Mouse (Mus musculus) limb, embryonic 14.5 days (tissue): Measurements from ENCODE around the gene Atf7. TPM values are rescaled to one million over a fixed set of nuclear protein-coding genes. Genes with fewer than 3 reads are reported as not detected.

Experiments
- ATAC-seq: fragments of 200-750 bp; cut with Nextera tagmentation; 2 replicates; pipeline ENCODE4 v1.8.0; 2017; ENCODE audit warnings: low read depth, moderate number of reproducible peaks, moderate TSS enrichment; ENCODE audit not compliant: low FRiP score
- DNase-seq: peaks from one replicate; pipeline ENCODE4 v3.0.0-alpha.2; 2015; ENCODE audit warnings: low spot score
- H3K27ac ChIP-seq: fragments of 300-500 bp; sonication (generic); replicated peaks from 2 replicates; pipeline ENCODE4 v1.5.1; 2014; ENCODE audit warnings: low read depth, mild to moderate bottlenecking, low read length, moderate library complexity, mixed read lengths
- H3K27me3 ChIP-seq: fragments of 300-500 bp; sonication (generic); 2 replicates; pipeline ENCODE4 v1.6.1; 2014; ENCODE audit warnings: low read length, mixed read lengths; ENCODE audit not compliant: control insufficient read depth, insufficient read depth
- H3K36me3 ChIP-seq: fragments of 300-500 bp; sonication (generic); 2 replicates; pipeline ENCODE4 v1.6.1; 2014; ENCODE audit warnings: mild to moderate bottlenecking, low read length, moderate library complexity, mixed read lengths; ENCODE audit not compliant: control insufficient read depth, insufficient read depth
- H3K4me1 ChIP-seq: fragments of 300-500 bp; sonication (generic); 2 replicates; pipeline ENCODE4 v1.6.1; 2014; ENCODE audit warnings: antibody characterized with exemption, low read length, mixed read lengths; ENCODE audit not compliant: control insufficient read depth, insufficient read depth
- H3K4me2 ChIP-seq: fragments of 300-500 bp; sonication (generic); replicated peaks from 2 replicates; pipeline ENCODE4 v1.6.1; 2014; ENCODE audit warnings: low read depth, mild to moderate bottlenecking, low read length, moderate library complexity; ENCODE audit not compliant: severe bottlenecking
- H3K4me3 ChIP-seq: fragments of 300-500 bp; sonication (generic); replicated peaks from 2 replicates; pipeline ENCODE4 v1.5.1; 2014; ENCODE audit warnings: low read length
- H3K9ac ChIP-seq: fragments of 300-500 bp; sonication (generic); 2 replicates; pipeline ENCODE4 v1.6.1; 2014; ENCODE audit warnings: mild to moderate bottlenecking, low read depth, low read length, moderate library complexity; ENCODE audit not compliant: severe bottlenecking
- H3K9me3 ChIP-seq: fragments of 300-500 bp; sonication (generic); 2 replicates; pipeline ENCODE4 v1.6.1; 2016; ENCODE audit warnings: low read length; ENCODE audit not compliant: control insufficient read depth
- POLR2A ChIP-seq: fragments of 200-500 bp; IDR thresholded peaks from 2 replicates; pipeline ENCODE4 v1.8.0; 2012; ENCODE audit warnings: inconsistent platforms, mild to moderate bottlenecking, moderate library complexity, borderline replicate concordance; ENCODE audit not compliant: insufficient read depth, insufficient read length; ENCODE audit errors: extremely low read depth
- WGBS: fragments of 180-500 bp; shearing (Covaris S2); extraction: QIAGEN DNeasy Blood & Tissue Kit; methylation state at CpG from one replicate; pipeline ENCODE4 v1.1.7; 2014; 5-methylcytosine and 5-hydroxymethylcytosine counted together
- polyA plus RNA-seq, 2 experiments: library from polyadenylated mRNA; depleted of rRNA in 1 of 2; stranded (reverse) in 1 of 2; unstranded in 1 of 2; fragments of >200 nt; fragmentation: Nextera tagmentation in 1 of 2; extraction: Ambion mirVana in 1 of 2; gene quantifications; 2 replicates each; pipeline versions ENCODE4 v1.2.1 to v1.2.3; 2012 to 2014

Gene Atf7
- polyA plus RNA-seq, 2 experiments, result 50.7 to 110 TPM

DNA sequence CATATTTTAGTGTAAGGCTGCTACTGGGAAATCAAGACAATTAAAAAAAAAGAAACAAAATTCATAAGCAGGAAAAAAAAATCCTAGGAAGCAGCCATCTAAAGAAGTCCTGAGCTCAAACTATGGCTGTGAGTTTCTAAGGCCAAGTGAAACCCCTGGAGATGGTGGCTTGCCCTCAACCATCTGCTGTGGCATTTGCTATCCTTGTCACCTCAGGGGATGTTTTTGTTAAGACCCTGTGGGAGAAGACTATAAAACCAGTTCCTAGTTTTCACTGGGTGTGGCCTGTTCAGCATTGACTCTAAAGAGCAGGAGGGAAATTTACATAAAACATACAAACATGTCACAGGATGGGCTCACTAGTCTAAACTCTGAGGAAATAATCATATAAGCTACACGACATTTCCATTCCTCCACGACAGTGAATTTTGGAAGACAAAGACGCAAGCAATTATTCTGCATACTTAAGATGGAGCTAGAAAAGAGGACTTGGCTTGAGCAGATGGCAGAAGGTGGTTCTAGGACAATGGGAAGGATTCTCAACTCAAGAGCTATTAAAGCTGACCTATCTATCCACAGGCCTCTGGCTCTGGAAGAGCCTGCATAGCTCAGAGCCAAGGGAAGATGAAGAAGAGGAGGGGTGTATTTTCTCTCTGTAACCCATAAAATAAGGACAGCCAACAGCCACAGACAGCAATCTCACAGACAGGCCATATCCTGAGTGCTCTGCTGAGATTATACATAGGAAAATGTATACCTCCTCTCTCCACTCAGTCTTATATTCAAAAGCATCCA lies 93.0 kb downstream of the Atf7 start:
- Histone ChIP-seq H3K9ac (no peak overlapping the region), H3K4me1 (no peaks in the 10 kb centered on the region), H3K27me3 (no peaks in the 10 kb centered on the region), H3K4me3 (no peak overlapping the region), H3K36me3 (peaks cover 89% of the 10 kb centered on the region), H3K27ac (no peak overlapping the region), H3K4me2 (no peak overlapping the region), H3K9me3 (no peaks in the 10 kb centered on the region)
- 88% methylated on average over 3 of the region's 3 CpGs for WGBS
- no peak for ATAC-seq
- no peak for DNase-seq
- TF ChIP-seq POLR2A, result no peak

DNA sequence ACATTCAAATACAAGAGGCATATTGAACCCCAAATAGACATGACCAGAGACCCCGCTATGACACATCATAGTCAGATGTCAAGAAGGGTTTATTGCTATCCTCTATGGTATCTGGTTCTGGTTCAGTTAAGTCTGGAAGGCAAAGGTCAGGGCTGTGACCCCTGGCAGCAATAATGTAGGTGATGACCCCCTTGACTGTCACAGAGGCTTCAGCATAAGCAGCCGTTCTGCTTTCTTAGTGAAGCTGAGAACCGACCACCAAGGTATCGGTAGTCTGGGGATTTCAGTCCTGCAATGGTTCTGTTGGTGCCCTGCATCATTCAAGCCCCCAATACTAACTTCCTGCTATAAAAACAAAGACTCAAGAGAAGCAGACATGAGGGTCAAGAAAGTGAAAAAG lies 93.7 kb downstream of the Atf7 start:
- ATAC-seq (no peak), DNase-seq (no peak)
- Histone ChIP-seq H3K27me3 (no peaks in the 10 kb centered on the region), H3K36me3 (peaks cover 85% of the 10 kb centered on the region), H3K27ac (no peak overlapping the region), H3K4me3 (no peak overlapping the region), H3K4me1 (no peaks in the 10 kb centered on the region), H3K9me3 (no peaks in the 10 kb centered on the region), H3K4me2 (no peak overlapping the region), H3K9ac (no peak overlapping the region)
- 69% methylated on average over 4 of the region's 4 CpGs for WGBS
- no peak for TF ChIP-seq POLR2A

DNA sequence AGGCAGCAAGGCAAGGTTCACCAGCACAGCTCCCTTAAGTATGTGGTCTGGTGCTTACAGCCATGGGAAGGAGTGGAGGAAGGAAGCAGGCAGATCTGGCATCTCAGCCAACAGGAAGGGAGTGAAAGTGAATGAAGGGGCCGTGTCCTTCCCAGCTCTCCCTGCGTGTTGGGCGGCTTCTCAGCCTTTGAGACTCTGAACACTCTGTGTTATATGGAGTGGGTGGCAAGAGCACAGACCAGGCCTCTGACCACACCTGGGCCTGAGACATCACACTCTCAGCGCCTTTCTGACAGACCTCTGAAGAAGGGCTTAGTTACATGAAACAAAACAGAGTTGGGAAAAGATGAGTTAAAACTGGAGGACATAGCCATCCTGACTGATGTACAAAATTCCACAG lies 94.7 kb downstream of the Atf7 start:
- Histone ChIP-seq H3K9me3 (no peaks in the 10 kb centered on the region), H3K4me1 (no peaks in the 10 kb centered on the region), H3K9ac (no peak overlapping the region), H3K27ac (no peak overlapping the region), H3K4me2 (no peak overlapping the region), H3K27me3 (no peaks in the 10 kb centered on the region), H3K36me3 (peaks cover 85% of the 10 kb centered on the region), H3K4me3 (no peak overlapping the region)
- DNase-seq, result no peak
- ATAC-seq, result no peak
- 90% methylated on average over 4 of the region's 4 CpGs for WGBS
- no peak for TF ChIP-seq POLR2A

DNA sequence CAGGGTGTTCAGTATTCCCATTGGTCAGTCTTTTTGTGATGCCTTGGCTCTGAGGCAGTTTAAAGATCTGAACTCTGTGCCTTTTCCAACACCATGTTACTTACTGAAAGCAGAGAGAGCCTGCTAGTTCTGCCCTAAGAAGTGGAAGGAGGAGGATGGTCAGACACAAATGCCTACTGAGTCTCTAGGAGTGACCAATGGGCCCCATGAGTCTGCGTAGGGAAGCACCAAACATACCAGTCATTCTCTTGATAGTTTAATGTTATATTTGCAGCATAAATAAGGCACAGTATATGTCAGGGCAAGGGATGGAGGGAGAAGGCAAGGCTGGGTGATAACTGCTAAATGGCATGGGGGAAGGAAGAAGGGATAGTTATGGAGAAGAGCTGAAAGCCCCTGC lies 96.9 kb downstream of the Atf7 start:
- no peak for TF ChIP-seq POLR2A
- WGBS, result 96% methylated on average over 1 of the region's 1 CpGs
- no peak overlapping the region for H3K27ac ChIP-seq
- no peak for ATAC-seq
- peaks cover 81% of the 10 kb centered on the region for H3K36me3 ChIP-seq
- no peak overlapping the region for H3K4me2 ChIP-seq
- H3K9ac ChIP-seq, result no peak overlapping the region
- H3K4me1 ChIP-seq, result no peaks in the 10 kb centered on the region
- H3K27me3 ChIP-seq, result no peaks in the 10 kb centered on the region
- no peak for DNase-seq
- H3K9me3 ChIP-seq, result no peaks in the 10 kb centered on the region
- no peak overlapping the region for H3K4me3 ChIP-seq

- no peak for ATAC-seq
- no peak overlapping the region for H3K4me3 ChIP-seq
- H3K27me3 ChIP-seq, result no peaks in the 10 kb centered on the region
- peaks cover 77% of the 10 kb centered on the region for H3K36me3 ChIP-seq
- H3K4me2 ChIP-seq, result no peak overlapping the region
- no peak overlapping the region for H3K27ac ChIP-seq
- no peak for DNase-seq
- H3K4me1 ChIP-seq, result no peaks in the 10 kb centered on the region
- WGBS, result 75% methylated on average over 3 of the region's 3 CpGs
- H3K9ac ChIP-seq, result no peak overlapping the region
- TF ChIP-seq POLR2A, result no peak
- no peaks in the 10 kb centered on the region for H3K9me3 ChIP-seq
These were observed 97.3 kb downstream of the Atf7 start for GRCm38 (mm10) chr15:102527936-102528335.
